Mouse (Mus musculus) kidney, embryonic 14.5 days (tissue): ENCODE data around the gene Ahnak2. TPM values are rescaled to one million over a fixed set of nuclear protein-coding genes. Genes with fewer than 3 reads are reported as not detected.

ENCODE experiments used
- ATAC-seq: fragments of 200-750 bp; cut with Nextera tagmentation; 2 replicates; pipeline ENCODE4 v1.8.0; 2017; ENCODE audit warnings: moderate number of reproducible peaks, mild to moderate bottlenecking, moderate TSS enrichment, moderate library complexity; ENCODE audit not compliant: low FRiP score, low TSS enrichment
- H3K27ac ChIP-seq: fragments of 300-500 bp; sonication (generic); 2 replicates; pipeline ENCODE4 v1.5.1; 2014; ENCODE audit warnings: low read depth, mild to moderate bottlenecking, low read length, moderate library complexity, mixed read lengths
- H3K27me3 ChIP-seq: fragments of 300-500 bp; sonication (generic); 2 replicates; pipeline ENCODE4 v1.6.1; 2014; ENCODE audit warnings: mild to moderate bottlenecking, low read length; ENCODE audit not compliant: control insufficient read depth, insufficient read depth
- H3K36me3 ChIP-seq: fragments of 300-500 bp; sonication (generic); 2 replicates; pipeline ENCODE4 v1.6.1; 2014; ENCODE audit warnings: low read length, mixed read lengths; ENCODE audit not compliant: control insufficient read depth, insufficient read depth
- H3K4me1 ChIP-seq: fragments of 300-500 bp; sonication (generic); 2 replicates; pipeline ENCODE4 v1.6.1; 2014; ENCODE audit warnings: low read length, mixed read lengths; ENCODE audit not compliant: control insufficient read depth, insufficient read depth
- H3K4me2 ChIP-seq: fragments of 300-500 bp; sonication (generic); replicated peaks from 2 replicates; pipeline ENCODE4 v1.6.1; 2014; ENCODE audit warnings: low read depth, mild to moderate bottlenecking, low read length
- H3K4me3 ChIP-seq: fragments of 300-500 bp; sonication (generic); 2 replicates; pipeline ENCODE4 v1.5.1; 2014; ENCODE audit warnings: mild to moderate bottlenecking, low read length
- H3K9ac ChIP-seq: fragments of 300-500 bp; sonication (generic); 2 replicates; pipeline ENCODE4 v1.6.1; 2014; ENCODE audit warnings: low read depth, mild to moderate bottlenecking, low read length, moderate library complexity
- H3K9me3 ChIP-seq: fragments of 300-500 bp; sonication (generic); 2 replicates; pipeline ENCODE4 v1.6.1; 2016; ENCODE audit warnings: low read length; ENCODE audit not compliant: control insufficient read depth
- WGBS: fragments of 180-500 bp; shearing (Covaris S2); extraction: QIAGEN DNeasy Blood & Tissue Kit; methylation state at CpG from one replicate; pipeline ENCODE4 v1.1.7; 2014; 5-methylcytosine and 5-hydroxymethylcytosine counted together
- polyA plus RNA-seq: library from polyadenylated mRNA; unstranded; fragments of >200 nt; fragmentation: Nextera tagmentation; extraction: Ambion mirVana; gene quantifications from 2 replicates; pipeline ENCODE4 v1.2.1, GENCODE M21; 2014

The Ahnak2 gene
- polyA plus RNA-seq, 1 experiment from 2014 or later: 0.53 TPM

- Histone ChIP-seq H3K4me2 (no peak overlapping the region), H3K4me3 (no peak overlapping the region), H3K27me3 (no peaks in the 10 kb centered on the region), H3K27ac (no peak overlapping the region), H3K9ac (no peak overlapping the region), H3K36me3 (no peaks in the 10 kb centered on the region), H3K4me1 (no peaks in the 10 kb centered on the region), H3K9me3 (no peaks in the 10 kb centered on the region; the same call in 1 of the 2 replicates)
- ATAC-seq: no peak
- WGBS: 77% methylated on average over 4 of the region's 4 CpGs
Measured at GRCm38 (mm10) chr12:112770396-112770795, 32.1 kb downstream of the Ahnak2 start.

DNA sequence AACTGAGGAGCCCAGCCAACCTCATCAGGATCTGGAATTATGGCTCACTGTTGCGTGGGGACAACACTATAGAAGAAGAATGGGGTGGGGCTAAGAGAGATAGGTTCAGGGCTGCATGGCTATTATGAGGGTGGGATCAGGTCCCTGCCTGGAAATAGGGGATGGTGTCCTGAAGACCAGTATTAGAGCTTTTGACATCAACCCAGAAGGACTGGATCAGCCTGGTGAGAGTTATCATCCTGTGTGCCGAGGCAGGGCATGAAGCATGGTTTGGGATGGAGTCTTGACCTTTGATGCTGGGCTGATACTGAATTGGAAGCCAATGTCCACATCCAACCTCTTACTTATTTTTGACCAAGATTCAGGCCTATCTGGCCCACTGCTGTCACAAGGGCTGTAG lies 32.7 kb downstream of the Ahnak2 start:
- 89% methylated on average over 2 of the region's 2 CpGs for WGBS
- Histone ChIP-seq H3K4me1 (no peaks in the 10 kb centered on the region), H3K27me3 (no peaks in the 10 kb centered on the region), H3K4me2 (no peak overlapping the region), H3K4me3 (no peak overlapping the region), H3K9me3 (no peaks in the 10 kb centered on the region), H3K36me3 (no peaks in the 10 kb centered on the region), H3K9ac (no peak overlapping the region), H3K27ac (no peak overlapping the region)
- ATAC-seq: no peak

DNA sequence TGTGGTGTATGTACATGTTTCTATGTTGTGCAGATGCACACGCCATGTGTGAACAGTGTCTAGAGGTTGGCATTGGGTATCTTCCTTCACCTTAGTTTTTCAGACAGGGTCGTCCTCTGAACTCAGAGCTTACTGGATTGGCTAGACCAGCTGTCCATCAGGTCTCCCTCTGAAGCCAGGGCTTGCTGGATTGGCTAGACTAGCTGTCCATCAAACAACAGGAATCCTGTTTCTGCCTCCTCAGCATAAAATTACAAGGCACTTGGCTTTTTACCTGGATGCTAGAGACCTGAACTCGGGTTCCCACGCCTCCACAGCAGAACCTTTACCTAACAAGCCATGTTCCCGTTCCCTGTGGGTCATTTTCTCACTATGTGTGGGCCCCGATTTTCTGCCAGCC lies 33.4 kb downstream of the Ahnak2 start:
- no peak overlapping the region for H3K9ac ChIP-seq
- no peak for ATAC-seq
- no peak overlapping the region for H3K4me2 ChIP-seq
- no peaks in the 10 kb centered on the region for H3K9me3 ChIP-seq
- H3K4me1 ChIP-seq: no peaks in the 10 kb centered on the region
- WGBS: 86% methylated on average over 6 of the region's 6 CpGs
- H3K27ac ChIP-seq: no peak overlapping the region
- no peak overlapping the region for H3K4me3 ChIP-seq
- no peaks in the 10 kb centered on the region for H3K27me3 ChIP-seq
- H3K36me3 ChIP-seq: no peaks in the 10 kb centered on the region

GRCm38 (mm10) chr12:112768166-112768565 lies 34.3 kb downstream of the Ahnak2 start:
- Histone ChIP-seq H3K9me3 (no peaks in the 10 kb centered on the region), H3K27ac (no peak overlapping the region), H3K9ac (no peak overlapping the region), H3K4me1 (no peaks in the 10 kb centered on the region), H3K27me3 (no peaks in the 10 kb centered on the region), H3K4me2 (no peak overlapping the region), H3K4me3 (no peak overlapping the region), H3K36me3 (no peaks in the 10 kb centered on the region)
- WGBS: 82% methylated on average over 8 of the region's 8 CpGs
- no peak for ATAC-seq

- Histone ChIP-seq H3K4me3 (no peak overlapping the region), H3K27ac (no peak overlapping the region), H3K9me3 (no peaks in the 10 kb centered on the region), H3K4me1 (no peaks in the 10 kb centered on the region), H3K4me2 (no peak overlapping the region), H3K27me3 (no peaks in the 10 kb centered on the region), H3K36me3 (no peaks in the 10 kb centered on the region), H3K9ac (no peak overlapping the region)
- WGBS: 90% methylated on average over 16 of the region's 16 CpGs
- ATAC-seq: no peak
Measured at GRCm38 (mm10) chr12:112767036-112767890, 35.2 kb downstream of the Ahnak2 start.

DNA sequence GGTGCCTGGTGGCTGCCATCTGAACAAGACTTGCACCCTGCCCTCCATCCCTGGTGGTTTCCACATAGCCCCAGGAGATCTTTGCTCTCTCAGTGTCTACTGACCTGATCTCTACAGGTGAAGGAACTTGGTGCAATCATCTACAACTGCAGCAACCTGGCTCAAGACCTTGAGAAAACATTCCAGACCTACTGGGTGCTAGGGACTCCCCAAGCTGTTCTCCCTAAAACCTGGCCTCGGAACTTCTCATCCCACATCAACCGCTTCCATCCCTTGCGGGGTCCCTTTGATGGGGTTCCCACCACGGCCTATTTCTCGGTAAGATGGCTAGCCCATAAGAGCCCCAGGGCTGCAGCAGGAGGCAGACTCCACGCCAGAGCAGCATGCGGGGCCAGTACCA lies 35.9 kb downstream of the Ahnak2 start:
- ATAC-seq: no peak

DNA sequence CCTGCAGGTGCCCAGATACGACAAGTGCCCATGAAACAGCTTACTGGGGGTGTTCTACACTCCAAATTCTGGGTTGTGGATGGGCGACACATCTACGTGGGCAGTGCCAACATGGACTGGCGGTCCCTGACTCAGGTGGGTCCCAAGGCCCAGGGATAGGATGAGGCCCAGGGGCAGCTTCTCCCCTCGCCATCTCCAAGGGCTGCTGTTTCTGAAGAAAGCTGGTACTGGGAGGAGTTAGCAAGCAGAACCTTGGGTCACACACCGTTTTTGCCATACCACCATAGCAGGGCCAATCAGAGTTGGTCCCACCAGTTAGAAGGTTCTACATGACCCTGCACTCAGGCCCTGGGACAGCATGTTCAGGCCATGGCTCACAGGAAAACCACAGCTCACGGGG lies 37.5 kb downstream of the Ahnak2 start:
- Histone ChIP-seq H3K4me2 (no peak overlapping the region), H3K27ac (no peak overlapping the region), H3K36me3 (no peaks in the 10 kb centered on the region), H3K9me3 (no peaks in the 10 kb centered on the region), H3K27me3 (no peaks in the 10 kb centered on the region), H3K9ac (no peak overlapping the region), H3K4me3 (no peak overlapping the region), H3K4me1 (no peaks in the 10 kb centered on the region)
- 86% methylated on average over 7 of the region's 7 CpGs for WGBS
- no peak for ATAC-seq

More for the DNA sequence above, 35.9 kb downstream of the Ahnak2 start:
- no peak overlapping the region for H3K4me2 ChIP-seq
- 91% methylated on average over 7 of the region's 7 CpGs for WGBS
- H3K4me1 ChIP-seq: no peaks in the 10 kb centered on the region
- H3K9ac ChIP-seq: no peak overlapping the region
- no peak overlapping the region for H3K27ac ChIP-seq
- H3K4me3 ChIP-seq: no peak overlapping the region
- H3K9me3 ChIP-seq: no peaks in the 10 kb centered on the region
- no peaks in the 10 kb centered on the region for H3K27me3 ChIP-seq
- H3K36me3 ChIP-seq: no peaks in the 10 kb centered on the region

- Histone ChIP-seq H3K4me2 (no peak overlapping the region), H3K4me1 (no peaks in the 10 kb centered on the region), H3K4me3 (no peak overlapping the region), H3K27ac (no peak overlapping the region), H3K9ac (no peak overlapping the region), H3K9me3 (no peaks in the 10 kb centered on the region), H3K36me3 (no peaks in the 10 kb centered on the region), H3K27me3 (no peaks in the 10 kb centered on the region)
- WGBS: 80% methylated on average over 5 of the region's 5 CpGs
- ATAC-seq: no peak
Measured at GRCm38 (mm10) chr12:112764141-112764540, 38.3 kb downstream of the Ahnak2 start.

DNA sequence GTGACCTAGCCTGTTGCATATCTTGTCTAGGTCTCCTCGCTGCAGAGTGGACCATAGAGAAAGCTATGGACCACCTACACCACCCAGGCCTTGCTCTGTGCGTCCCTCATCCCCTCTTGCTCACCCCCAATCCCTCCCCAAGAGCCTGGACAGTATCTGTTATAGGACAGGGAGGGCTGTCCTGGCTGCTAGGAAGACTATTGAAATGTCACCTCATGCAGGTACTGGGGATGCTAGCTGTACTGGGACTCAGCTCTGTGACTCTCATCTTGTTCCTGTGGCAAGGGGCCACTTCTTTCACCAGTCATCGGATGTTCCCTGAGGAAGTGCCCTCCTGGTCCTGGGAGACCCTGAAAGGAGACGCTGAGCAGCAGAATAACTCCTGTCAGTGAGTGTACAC lies 39.3 kb downstream of the Ahnak2 start:
- Histone ChIP-seq H3K36me3 (no peaks in the 10 kb centered on the region), H3K9ac (no peak overlapping the region), H3K27ac (no peak overlapping the region), H3K27me3 (no peaks in the 10 kb centered on the region), H3K4me2 (no peak overlapping the region), H3K4me1 (no peaks in the 10 kb centered on the region), H3K9me3 (no peaks in the 10 kb centered on the region), H3K4me3 (no peak overlapping the region)
- ATAC-seq: no peak
- 87% methylated on average over 4 of the region's 4 CpGs for WGBS
